Mouse (Mus musculus): ENCODE results near the gene Lrp10. TPM values are rescaled to one million over a fixed set of nuclear protein-coding genes. Genes with fewer than 3 reads are reported as not detected.
A peak's percentile ranks its signal among the peaks of the same experiment; 100 is the strongest.

Lrp10 gene
- polyA plus RNA-seq, 1 experiment from 2014 or later: 185 TPM

GRCm38 (mm10) chr14:54472671-54473070 lies 8.7 kb downstream of the Lrp10 start:
- POLR2A ChIA-PET: no interaction called here
- ATAC-seq (no peak), DNase-seq (ENCODE audit: low read depth, low spot score) (no peak)
- CTCF ChIA-PET: interaction anchor here (1.2 kb wide), 1 partner anchor 10 kb away, joined by 3 read pairs; no protein-coding TSS in a partner anchor
- H3K27me3 ChIP-seq: no peaks in the 10 kb centered on the region
- in situ Hi-C loops (cut with MboI; ENCODE audit: low pct_unique_long_range_greater_than_20kb): no loop called here
- no peak for TF ChIP-seq CTCF (IDR thresholded peaks at IDR 0.05)

- TF ChIP-seq CTCF (IDR thresholded peaks at IDR 0.05): no peak
- ChIA-PET CTCF (no interaction called here), POLR2A (no interaction called here)
- H3K27me3 ChIP-seq: no peaks in the 10 kb centered on the region
- ATAC-seq (no peak), DNase-seq (ENCODE audit: low read depth, low spot score) (no peak)
- in situ Hi-C loops (cut with MboI; ENCODE audit: low pct_unique_long_range_greater_than_20kb): no loop called here
Observed at GRCm38 (mm10) chr14:54474744-54475143, 10.8 kb downstream of the Lrp10 start.

- POLR2A ChIA-PET: no interaction called here
- ATAC-seq (no peak), DNase-seq (ENCODE audit: low read depth, low spot score) (no peak)
- CTCF ChIA-PET: interaction anchor here (1.4 to 1.6 kb wide), 2 partner anchors 9 to 193 kb away, joined by 3 read pairs; no protein-coding TSS in a partner anchor
- in situ Hi-C loops (cut with MboI; ENCODE audit: low pct_unique_long_range_greater_than_20kb): no loop called here
- no peaks in the 10 kb centered on the region for H3K27me3 ChIP-seq
- no peak for TF ChIP-seq CTCF (IDR thresholded peaks at IDR 0.05)
Observed at GRCm38 (mm10) chr14:54475941-54476844, 12.3 kb downstream of the Lrp10 start, which contains the start of gene Rem2. Rem2 (plus strand) TSS chr14:54476100.

GRCm38 (mm10) chr14:54477172-54477909 lies 13.4 kb downstream of the Lrp10 start:
- in situ Hi-C loops (cut with MboI; ENCODE audit: low pct_unique_long_range_greater_than_20kb): no loop called here
- ChIA-PET POLR2A (no interaction called here), CTCF (interaction anchor here (1.6 kb wide), 1 partner anchor 10 kb away, joined by 3 read pairs; no protein-coding TSS in a partner anchor)
- H3K27me3 ChIP-seq: no peaks in the 10 kb centered on the region
- TF ChIP-seq CTCF (IDR thresholded peaks at IDR 0.05): no peak
- DNase-seq (ENCODE audit: low read depth, low spot score) (no peak), ATAC-seq (no peak)

GRCm38 (mm10) chr14:54479451-54479920 lies 15.5 kb downstream of the Lrp10 start:
- no peak for ATAC-seq
- H3K27me3 ChIP-seq: no peaks in the 10 kb centered on the region
- in situ Hi-C loops (cut with MboI; ENCODE audit: low pct_unique_long_range_greater_than_20kb): no loop called here
- POLR2A ChIA-PET: no interaction called here
- CTCF ChIA-PET: no interaction called here
- DNase-seq (ENCODE audit: low read depth, low spot score): no peak
- TF ChIP-seq CTCF (IDR thresholded peaks at IDR 0.05): no peak

GRCm38 (mm10) chr14:54480673-54481072 lies 16.7 kb downstream of the Lrp10 start:
- TF ChIP-seq CTCF (IDR thresholded peaks at IDR 0.05): no peak
- H3K27me3 ChIP-seq: no peaks in the 10 kb centered on the region
- DNase-seq (ENCODE audit: low read depth, low spot score): no peak
- no peak for ATAC-seq
- in situ Hi-C loops (cut with MboI; ENCODE audit: low pct_unique_long_range_greater_than_20kb): no loop called here
- POLR2A ChIA-PET: interaction anchor here (0.6 kb wide), 1 partner anchor 141 kb away, joined by 5 read pairs; no protein-coding TSS in a partner anchor
- CTCF ChIA-PET: interaction anchor here (1.4 to 2.0 kb wide), 2 partner anchors 13 to 242 kb away, joined by 5 read pairs; no protein-coding TSS in a partner anchor

- POLR2A ChIA-PET: no interaction called here
- ATAC-seq (peak; percentile 47), DNase-seq (ENCODE audit: low read depth, low spot score) (no peak)
Observed at GRCm38 (mm10) chr14:54481402-54481801, 17.5 kb downstream of the Lrp10 start.

GRCm38 (mm10) chr14:54482498-54482897 lies 18.6 kb downstream of the Lrp10 start:
- in situ Hi-C loops (cut with MboI; ENCODE audit: low pct_unique_long_range_greater_than_20kb): no loop called here
- no peak for TF ChIP-seq CTCF (IDR thresholded peaks at IDR 0.05)
- H3K27me3 ChIP-seq: no peaks in the 10 kb centered on the region
- ATAC-seq (no peak), DNase-seq (ENCODE audit: low read depth, low spot score) (no peak)
- ChIA-PET POLR2A (interaction anchor here (0.7 kb wide), 1 partner anchor 171 kb away, joined by 3 read pairs; no protein-coding TSS in a partner anchor), CTCF (interaction anchor here (1.0 to 2.0 kb wide), 4 partner anchors 10 to 244 kb away, joined by 3 to 5 read pairs (median 4); no protein-coding TSS in a partner anchor)

More at GRCm38 (mm10) chr14:54481402-54481801, 17.5 kb downstream of the Lrp10 start:
- no peaks in the 10 kb centered on the region for H3K27me3 ChIP-seq
- in situ Hi-C loops (cut with MboI; ENCODE audit: low pct_unique_long_range_greater_than_20kb): no loop called here
- no peak for TF ChIP-seq CTCF (IDR thresholded peaks at IDR 0.05)
- CTCF ChIA-PET: interaction anchor here (2.0 kb wide), 1 partner anchor 243 kb away, joined by 5 read pairs; no protein-coding TSS in a partner anchor

- DNase-seq (ENCODE audit: low read depth, low spot score) (no peak), ATAC-seq (no peak)
- no peaks in the 10 kb centered on the region for H3K27me3 ChIP-seq
- TF ChIP-seq CTCF (IDR thresholded peaks at IDR 0.05): no peak
- POLR2A ChIA-PET: no interaction called here
- CTCF ChIA-PET: no interaction called here
- in situ Hi-C loops (cut with MboI; ENCODE audit: low pct_unique_long_range_greater_than_20kb): no loop called here
Observed at GRCm38 (mm10) chr14:54485899-54486298, 22.0 kb downstream of the Lrp10 start.

- POLR2A ChIA-PET: no interaction called here
- in situ Hi-C loops (cut with MboI; ENCODE audit: low pct_unique_long_range_greater_than_20kb): no loop called here
- no peaks in the 10 kb centered on the region for H3K27me3 ChIP-seq
- CTCF ChIA-PET: no interaction called here
- no peak for TF ChIP-seq CTCF (IDR thresholded peaks at IDR 0.05)
- DNase-seq (ENCODE audit: low read depth, low spot score) (no peak), ATAC-seq (no peak)
Observed at GRCm38 (mm10) chr14:54487732-54488131, 23.8 kb downstream of the Lrp10 start.

Data from Patski (cell line).